Mouse (Mus musculus) natural killer cell, adult 2 months (primary cell): ENCODE data around the gene Amotl2.

Experiments
- DNase-seq, 2 experiments: peaks; one replicate each; pipeline ENCODE4 v3.0.0; 2022; ENCODE audit warnings: low spot score in 2 of 2

The Amotl2 gene

GRCm38 (mm10) chr9:102777631-102778591 lies 61.4 kb downstream of the Amotl2 start:
- no peak for DNase-seq

- peak; percentile 17 to 29 for DNase-seq
Observed at GRCm38 (mm10) chr9:102779493-102779892, 63.0 kb downstream of the Amotl2 start.
